Mouse (Mus musculus) CH12.LX (cell line): ENCODE data around the gene Acsl5. TPM values are rescaled to one million over a fixed set of nuclear protein-coding genes. Genes with fewer than 3 reads are reported as not detected.

ENCODE experiments used
- DNase-seq: peaks from one replicate; pipeline ENCODE4 v3.0.0-alpha.2; 2013; ENCODE audit errors: extremely low read depth
- H3K27ac ChIP-seq: 2 replicates; pipeline ENCODE4 v1.5.1; 2012; ENCODE audit warnings: low read depth, mild to moderate bottlenecking, control low read depth, moderate library complexity; ENCODE audit not compliant: insufficient read depth
- H3K27me3 ChIP-seq: replicated peaks from 2 replicates; pipeline ENCODE3; 2012; ENCODE audit warnings: inconsistent platforms
- H3K36me3 ChIP-seq, 2 experiments: replicated peaks in 1 of 2; 2 replicates each; pipeline versions ENCODE3 to v1.6.1; 2012; ENCODE audit warnings: inconsistent platforms in 1 of 2, low read length in 1 of 2, mild to moderate bottlenecking in 1 of 2, mixed read lengths in 1 of 2, moderate library complexity in 1 of 2; ENCODE audit not compliant: control insufficient read depth in 1 of 2, insufficient read depth in 1 of 2
- H3K4me1 ChIP-seq, 2 experiments: 2 replicates each; pipeline ENCODE4 v1.6.1; 2012; ENCODE audit warnings: inconsistent platforms in 1 of 2, moderate library complexity in 1 of 2; ENCODE audit not compliant: insufficient read depth in 2 of 2, control insufficient read depth in 1 of 2
- H3K4me2 ChIP-seq: 2 replicates; pipeline ENCODE4 v1.6.1; 2012; ENCODE audit warnings: low read depth, mild to moderate bottlenecking, control low read depth; ENCODE audit not compliant: poor library complexity, insufficient read depth, severe bottlenecking
- H3K4me3 ChIP-seq, 3 experiments: fragments of 150-350 bp in 1 of 3; sonication (generic) in 1 of 3; replicated peaks in 1 of 3; 2 replicates each; pipeline versions ENCODE3 to v1.5.1; 2011 to 2012; ENCODE audit warnings: low read depth in 2 of 3, low read length in 2 of 3, mild to moderate bottlenecking in 2 of 3, moderate library complexity in 2 of 3, control low read depth in 1 of 3, improper control_type of control experiment in 1 of 3, inconsistent platforms in 1 of 3, mixed read lengths in 1 of 3; ENCODE audit not compliant: poor library complexity in 1 of 3
- H3K79me2 ChIP-seq: replicated peaks from 2 replicates; pipeline ENCODE4 v1.6.1; 2012; ENCODE audit warnings: mild to moderate bottlenecking, moderate library complexity; ENCODE audit not compliant: control insufficient read depth, poor library complexity, insufficient read depth, severe bottlenecking; ENCODE audit errors: extremely low read depth
- H3K9ac ChIP-seq: 2 replicates; pipeline ENCODE4 v1.6.1; 2012; ENCODE audit warnings: low read depth, mild to moderate bottlenecking, control low read depth, moderate library complexity; ENCODE audit not compliant: insufficient read depth
- H3K9me3 ChIP-seq: replicated peaks from 2 replicates; pipeline ENCODE3; 2012; ENCODE audit warnings: low read length, inconsistent platforms, mixed read lengths
- BHLHE40 ChIP-seq: IDR thresholded peaks from 2 replicates; pipeline ENCODE4 v1.6.1; 2011; ENCODE audit warnings: mild to moderate bottlenecking, low read depth, low read length, improper control_type of control experiment
- E2F4 ChIP-seq: IDR thresholded peaks from 2 replicates; pipeline ENCODE4 v1.6.1; 2011; ENCODE audit warnings: low read depth, low read length, improper control_type of control experiment; ENCODE audit not compliant: insufficient replicate concordance
- ETS1 ChIP-seq: conservative IDR thresholded peaks from 2 replicates; pipeline ENCODE4 v1.6.1; 2012; ENCODE audit warnings: low read depth, mild to moderate bottlenecking, inconsistent platforms, low read length, improper control_type of control experiment, moderate library complexity
- IRF4 ChIP-seq: IDR thresholded peaks from 2 replicates; pipeline ENCODE4 v1.6.1; 2014; ENCODE audit warnings: low read depth, mild to moderate bottlenecking, inconsistent platforms, low read length, improper control_type of control experiment
- JUN ChIP-seq: IDR thresholded peaks from 2 replicates; pipeline ENCODE4 v1.6.1; 2011; ENCODE audit warnings: low read depth, mild to moderate bottlenecking, low read length, improper control_type of control experiment, moderate library complexity; ENCODE audit not compliant: insufficient read depth
- MAFK ChIP-seq: IDR thresholded peaks from 2 replicates; pipeline ENCODE4 v1.6.1; 2011; ENCODE audit warnings: low read length, improper control_type of control experiment; ENCODE audit not compliant: insufficient replicate concordance
- MAZ ChIP-seq: IDR thresholded peaks from 2 replicates; pipeline ENCODE4 v1.6.1; 2012; ENCODE audit warnings: low read depth, mild to moderate bottlenecking, inconsistent platforms, low read length, improper control_type of control experiment, moderate library complexity
- MYC ChIP-seq: IDR thresholded peaks from 2 replicates; pipeline ENCODE4 v1.6.1; 2011; ENCODE audit warnings: low read depth, mild to moderate bottlenecking, improper control_type of control experiment, low read length
- NELFE ChIP-seq: IDR thresholded peaks from 2 replicates; pipeline ENCODE4 v1.6.1; 2011; ENCODE audit warnings: low read depth, low read length, improper control_type of control experiment
- NRF1 ChIP-seq: IDR thresholded peaks from 2 replicates; pipeline ENCODE4 v1.6.1; 2014; ENCODE audit warnings: low read depth, mild to moderate bottlenecking, inconsistent platforms, low read length, improper control_type of control experiment, moderate library complexity
- PAX5 ChIP-seq: IDR thresholded peaks from 2 replicates; pipeline ENCODE4 v1.6.1; 2012; ENCODE audit warnings: low read length, inconsistent platforms, mixed read lengths
- RCOR1 ChIP-seq: conservative IDR thresholded peaks from 2 replicates; pipeline ENCODE4 v1.6.1; 2012; ENCODE audit warnings: low read depth, mild to moderate bottlenecking, inconsistent platforms, low read length, improper control_type of control experiment
- SIN3A ChIP-seq: IDR thresholded peaks from 2 replicates; pipeline ENCODE4 v1.6.1; 2012; ENCODE audit warnings: low read length, improper control_type of control experiment, inconsistent platforms
- SMC3 ChIP-seq: IDR thresholded peaks from 2 replicates; pipeline ENCODE4 v1.6.1; 2011; ENCODE audit warnings: low read depth, low read length, improper control_type of control experiment
- TBP ChIP-seq: conservative IDR thresholded peaks from 2 replicates; pipeline ENCODE4 v1.6.1; 2011; ENCODE audit warnings: low read depth, low read length, improper control_type of control experiment
- TCF12 ChIP-seq: IDR thresholded peaks from 2 replicates; pipeline ENCODE4 v1.6.1; 2014; ENCODE audit warnings: low read depth, mild to moderate bottlenecking, inconsistent platforms, low read length, improper control_type of control experiment
- UBTF ChIP-seq: IDR thresholded peaks from 2 replicates; pipeline ENCODE4 v1.6.1; 2012; ENCODE audit warnings: low read depth, mild to moderate bottlenecking, inconsistent platforms, low read length, improper control_type of control experiment, moderate library complexity
- USF1 ChIP-seq: IDR thresholded peaks from 2 replicates; pipeline ENCODE4 v1.6.1; 2014; ENCODE audit warnings: low read depth, mild to moderate bottlenecking, inconsistent platforms, low read length, improper control_type of control experiment
- USF2 ChIP-seq: conservative IDR thresholded peaks from 2 replicates; pipeline ENCODE4 v1.6.1; 2011; ENCODE audit warnings: low read depth, low read length, improper control_type of control experiment
- ZC3H11A ChIP-seq: IDR thresholded peaks from 2 replicates; pipeline ENCODE4 v1.6.1; 2012; ENCODE audit warnings: low read depth, mild to moderate bottlenecking, inconsistent platforms, low read length, improper control_type of control experiment
- ZKSCAN1 ChIP-seq: IDR thresholded peaks from 2 replicates; pipeline ENCODE4 v1.6.1; 2012; ENCODE audit warnings: low read depth, inconsistent platforms, low read length, improper control_type of control experiment, borderline replicate concordance
- dilution Hi-C: fragments of 300-500 bp; cut with MboI; formaldehyde crosslinking; loops from 2 replicates; pipeline ENCODE4 v1.14.3; 2020; ENCODE audit warnings: low sequenced_read_pairs; ENCODE audit not compliant: extremely low pct_unique_long_range_greater_than_20kb, extremely low pct_ligation_motif_present
- in situ Hi-C: fragments of 300-500 bp; cut with MboI; formaldehyde crosslinking; loops from 3 replicates; pipeline ENCODE4 v1.14.3; 2019; ENCODE audit warnings: low sequenced_read_pairs, low pct_ligation_motif_present, low pct_unique_long_range_greater_than_20kb, mixed read lengths
- polyA plus RNA-seq: library from polyadenylated mRNA; unstranded; fragments of >175 nt; gene quantifications from 2 replicates; pipeline ENCODE4 v1.2.1, GENCODE M21; 2012; ENCODE audit warnings: low read depth; ENCODE audit not compliant: insufficient read length
- total RNA-seq, 2 experiments: library from RNA; depleted of rRNA; stranded (reverse); fragments of 300-350 nt in 1 of 2; fragments of >200 nt in 1 of 2; gene quantifications; 2 replicates each; pipeline ENCODE4 v1.2.3; 2012 to 2014

Acsl5 gene
- total and polyA plus RNA-seq, 3 experiments = 126 to 265 (median 196) TPM

DNA sequence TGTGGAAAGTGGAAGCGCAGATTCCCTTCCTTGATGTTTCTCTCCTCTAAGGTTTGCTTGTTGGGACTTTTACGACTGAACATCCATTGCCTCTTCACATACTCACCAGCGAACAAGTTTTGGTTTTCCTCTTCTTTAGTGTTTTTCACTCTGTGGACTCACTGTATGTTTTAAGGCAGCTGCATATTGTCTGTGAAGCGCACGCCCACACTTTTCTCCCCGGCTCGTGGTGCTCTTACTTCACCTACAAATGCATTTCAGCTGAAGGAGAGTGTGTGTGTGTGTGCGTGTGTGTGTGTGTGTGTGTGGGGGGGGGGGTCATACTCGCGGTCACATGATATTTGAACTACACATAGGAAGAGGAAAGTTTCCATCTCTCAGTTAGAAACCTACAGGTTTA is 85.9 kb downstream of the Acsl5 start:
- H3K9ac ChIP-seq = no peak overlapping the region
- TF ChIP-seq E2F4 = no peak
- TF ChIP-seq USF2 = no peak
- TF ChIP-seq, all 38 proteins: peak for 0
- in situ Hi-C loops (no loop called here), dilution Hi-C loops (no loop called here)
- Histone ChIP-seq H3K9me3 (no peaks in the 10 kb centered on the region), H3K27ac (no peak overlapping the region), H3K4me2 (no peak overlapping the region), H3K79me2 (no peaks in the 10 kb centered on the region), H3K4me1 (no peaks in the 10 kb centered on the region), H3K4me3 (no peak overlapping the region), H3K36me3 (peaks cover 9 to 72% of the 10 kb centered on the region in 2 experiments), H3K27me3 (no peaks in the 10 kb centered on the region)
- DNase-seq = no peak

DNA sequence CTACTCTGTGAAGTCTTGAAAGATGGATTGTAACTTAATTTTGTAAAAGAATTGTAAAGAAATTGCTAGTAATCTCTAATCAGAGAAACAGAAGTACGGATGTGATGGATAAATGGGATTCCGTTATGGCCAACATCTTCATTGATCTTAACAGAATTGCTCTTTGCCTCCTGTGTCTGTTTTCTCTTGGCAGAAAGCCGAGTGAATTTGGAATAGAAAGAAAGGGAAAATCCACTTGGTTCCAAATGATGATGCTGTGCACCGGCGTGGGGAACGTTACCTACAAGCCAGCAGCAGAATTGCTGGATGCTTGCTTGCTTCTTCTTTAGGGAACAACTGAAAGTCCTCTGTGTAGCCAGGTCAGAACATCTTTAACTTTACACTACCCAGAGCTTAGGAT is 88.8 kb downstream of the Acsl5 start:
- dilution Hi-C loops (no loop called here), in situ Hi-C loops (loop anchor here (10.0 kb wide), 1 partner anchor 534 kb away; no protein-coding TSS in a partner anchor)
- H3K27me3 ChIP-seq = no peaks in the 10 kb centered on the region
- no peak overlapping the region for H3K9ac ChIP-seq
- DNase-seq = no peak
- no peaks in the 10 kb centered on the region for H3K4me1 ChIP-seq
- H3K4me3 ChIP-seq = no peak overlapping the region
- no peak overlapping the region for H3K4me2 ChIP-seq
- no peaks in the 10 kb centered on the region for H3K9me3 ChIP-seq
- no peak overlapping the region for H3K27ac ChIP-seq
- no peak for TF ChIP-seq MYC
- no peak for TF ChIP-seq SIN3A
- no peak for TF ChIP-seq MAFK
- no peak for TF ChIP-seq TBP
- no peak for TF ChIP-seq JUN
- TF ChIP-seq IRF4 = no peak
- no peak for TF ChIP-seq NRF1
- no peak for TF ChIP-seq ZC3H11A
- no peak for TF ChIP-seq SMC3
- no peak for TF ChIP-seq RCOR1
- TF ChIP-seq ETS1 = no peak
- H3K79me2 ChIP-seq = no peaks in the 10 kb centered on the region
- peaks cover 18 to 66% of the 10 kb centered on the region in 2 experiments for H3K36me3 ChIP-seq

DNA sequence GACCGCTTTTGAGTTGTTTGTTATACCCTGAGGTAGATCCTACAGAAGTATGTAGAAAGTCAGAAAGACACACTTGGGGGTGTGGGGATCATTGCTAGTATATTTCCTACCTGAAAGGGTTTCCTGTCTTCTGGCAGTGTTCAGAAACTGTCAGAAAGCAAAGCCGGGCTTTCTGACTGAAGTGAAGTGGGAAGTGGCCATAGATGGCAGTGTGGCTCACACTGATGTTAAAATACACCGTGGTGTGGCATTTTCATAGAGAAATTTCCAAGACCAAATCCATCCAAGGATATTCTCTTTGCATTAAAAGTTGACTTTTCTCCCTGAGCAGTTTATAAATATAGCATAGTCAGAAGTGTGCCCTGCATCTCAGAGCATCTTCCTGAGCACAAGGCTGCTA is 89.6 kb downstream of the Acsl5 start:
- H3K9ac ChIP-seq = no peak overlapping the region
- H3K4me2 ChIP-seq = no peak overlapping the region
- H3K27ac ChIP-seq = no peak overlapping the region
- TF ChIP-seq TBP = no peak
- no peak for TF ChIP-seq ZKSCAN1
- no peak for TF ChIP-seq USF1
- no peak for TF ChIP-seq BHLHE40
- TF ChIP-seq TCF12 = no peak
- TF ChIP-seq MAFK = no peak
- TF ChIP-seq IRF4 = no peak
- TF ChIP-seq PAX5 = no peak
- TF ChIP-seq E2F4 = no peak
- no peak for TF ChIP-seq RCOR1
- TF ChIP-seq ZC3H11A = no peak
- no peak for TF ChIP-seq NELFE
- TF ChIP-seq NRF1 = no peak
- TF ChIP-seq UBTF = no peak
- no peak for TF ChIP-seq MAZ
- TF ChIP-seq SMC3 = no peak
- no peaks in the 10 kb centered on the region for H3K27me3 ChIP-seq
- peaks cover 20 to 71% of the 10 kb centered on the region in 2 experiments for H3K36me3 ChIP-seq
- in situ Hi-C loops = loop anchor here (10.0 kb wide), 1 partner anchor 533 kb away; no protein-coding TSS in a partner anchor
- no peaks in the 10 kb centered on the region for H3K79me2 ChIP-seq
- dilution Hi-C loops = no loop called here
- no peak overlapping the region for H3K4me3 ChIP-seq
- DNase-seq = no peak
- H3K4me1 ChIP-seq = no peaks in the 10 kb centered on the region
- H3K9me3 ChIP-seq = no peaks in the 10 kb centered on the region
